Mouse (Mus musculus): Measurements from ENCODE around the gene Pum1.

DNA sequence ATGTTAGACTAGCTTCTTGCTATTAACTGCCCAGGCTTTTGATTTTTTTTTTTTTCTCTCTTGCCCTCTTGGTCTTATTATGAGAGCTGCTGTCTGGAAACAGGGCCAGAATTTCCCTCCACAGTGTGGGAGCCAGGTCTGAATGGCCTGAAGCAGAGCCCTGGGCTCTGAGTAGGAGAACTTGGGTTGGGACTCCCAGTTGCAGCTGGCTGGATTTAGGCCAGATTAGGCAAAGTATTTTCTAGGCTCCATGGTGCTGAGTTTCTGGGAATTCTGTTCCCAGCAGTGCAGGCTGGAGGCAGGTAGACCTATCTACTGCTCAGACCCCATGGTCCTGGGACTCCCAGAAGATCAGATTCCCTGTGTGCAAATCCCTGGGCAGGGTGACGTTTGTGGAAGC is 135.3 kb downstream of the Pum1 start:
- no peak for TF ChIP-seq EP300 (IDR thresholded peaks at IDR 0.05; ENCODE audit: low read depth)
- no peak for TF ChIP-seq CTCF (IDR thresholded peaks at IDR 0.05; ENCODE audit: low read depth)
